In the genomic region with DNA sequence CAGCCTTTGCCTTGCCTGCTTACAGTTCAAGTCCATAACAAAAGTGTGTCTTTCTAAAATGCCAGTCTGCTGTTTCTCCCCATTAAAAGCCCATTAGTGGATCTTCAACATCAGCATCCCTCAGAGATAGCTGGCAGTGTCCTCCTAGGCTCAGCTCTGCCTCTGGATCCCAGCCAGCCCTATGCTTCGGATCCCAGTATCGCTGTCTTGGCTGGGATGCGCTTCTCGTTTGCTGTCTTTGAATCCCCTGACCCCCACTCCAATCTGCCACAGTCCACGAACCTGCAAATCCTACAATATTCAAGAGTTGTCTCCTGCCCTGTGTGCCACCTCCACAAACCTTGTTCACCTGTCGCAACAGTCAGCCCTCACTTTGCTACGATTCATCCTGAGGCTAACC, we compare ENCODE assay signal across 28 mouse cellular contexts. TPM values are rescaled to one million over a fixed set of nuclear protein-coding genes. Genes with fewer than 3 reads are reported as not detected.
DNase-seq lines count a peak whose midpoint lies in the region; ATAC-seq and TF ChIP-seq lines count a peak whose summit lies in the region.
"Had no signal": no experiment of that assay in that cellular context is flagged by ENCODE, and none has a peak within 500 bp of the region (broad histone marks: within the 10 kb centered on the region; RNA-seq: fewer than 3 reads in every experiment).

No protein-coding gene starts in this region.

- H3K4me2 ChIP-seq in lung, embryonic 14.5 days = no peak overlapping the region
- H3K4me2 ChIP-seq: embryonic facial prominence, embryonic 12.5 days; heart, embryonic 11.5 days; hindbrain, embryonic 13.5 days; limb, embryonic 13.5 days; liver, embryonic 11.5 days; midbrain, embryonic 13.5 days; neural tube, embryonic 13.5 days had no signal

- no peaks in the 10 kb centered on the region for H3K4me1 ChIP-seq in lung, embryonic 14.5 days (ENCODE audit: insufficient read depth)
- H3K4me1 ChIP-seq in cerebellum, adult 2 months (ENCODE audit: control insufficient read depth, insufficient read depth, low read length) = peaks cover 50% of the 10 kb centered on the region
- H3K4me1 ChIP-seq: embryonic facial prominence, embryonic 12.5 days; hindbrain, embryonic 13.5 days; limb, embryonic 13.5 days; midbrain, embryonic 13.5 days; neural tube, embryonic 13.5 days had no signal

- H3K4me3 ChIP-seq in lung, embryonic 14.5 days (ENCODE audit: low read depth, low read length) = no peak overlapping the region
- H3K4me3 ChIP-seq in cerebellum, adult 2 months (replicated peaks; ENCODE audit: insufficient read depth, low read depth, low read length) = no peak overlapping the region
- H3K4me3 ChIP-seq: embryonic facial prominence, embryonic 12.5 days; hindbrain, embryonic 13.5 days; limb, embryonic 13.5 days; midbrain, embryonic 13.5 days; neural tube, embryonic 13.5 days had no signal

- no peak for ATAC-seq in lung, embryonic 14.5 days (ENCODE audit: insufficient read depth)
- ATAC-seq in granulocyte monocyte progenitor cell, adult 5-6 weeks (replicated peaks; ENCODE audit: poor library complexity, severe bottlenecking) = no peak
- ATAC-seq: forebrain, embryonic 16.5 days; liver, postnatal 0 days; lung, postnatal 0 days; midbrain, embryonic 13.5 days had no signal

- WGBS in lung, embryonic 14.5 days = 76% methylated on average over 7 of the region's 7 CpGs
- WGBS in cerebellum, adult 2 months = 20% methylated on average over 7 of the region's 7 CpGs

- no peak for TF ChIP-seq POLR2A in cerebellum, adult 2 months (IDR thresholded peaks at IDR 0.05; ENCODE audit: borderline replicate concordance, insufficient read depth, low read length)

- H3K27me3 ChIP-seq in lung, embryonic 14.5 days (ENCODE audit: insufficient read depth, low read length) = no peaks in the 10 kb centered on the region
- no peaks in the 10 kb centered on the region for H3K27me3 ChIP-seq in cerebellum, adult 2 months (ENCODE audit: control insufficient read depth, insufficient read depth, low read length)
- H3K27me3 ChIP-seq: embryonic facial prominence, embryonic 12.5 days; hindbrain, embryonic 13.5 days; limb, embryonic 13.5 days; midbrain, embryonic 13.5 days; neural tube, embryonic 13.5 days had no signal

- no peak overlapping the region for H3K27ac ChIP-seq in lung, embryonic 14.5 days (ENCODE audit: low read depth)
- peak overlapping the region; percentile 88 for H3K27ac ChIP-seq in cerebellum, adult 2 months (ENCODE audit: insufficient read depth, low read length)
- H3K27ac ChIP-seq: embryonic facial prominence, embryonic 12.5 days; hindbrain, embryonic 13.5 days; limb, embryonic 13.5 days; macrophage; midbrain, embryonic 13.5 days; neural tube, embryonic 13.5 days had no signal

- peak; percentile 17 for DNase-seq in lung, embryonic 14.5 days
- DNase-seq in lung, postnatal 10 days = no peak
- peak; percentile 69 to 71 for DNase-seq in cerebellum, adult 2 months
- DNase-seq in cerebellum, postnatal 14 days = peak; percentile 67 to 72
- no peak for DNase-seq in kidney, adult 18-20 months
- DNase-seq: adrenal gland, postnatal 25 days; B cell, adult 2 months; embryo, embryonic 11 days; gastrocnemius, postnatal 10 days; heart, adult 18-20 months; heart, postnatal 36 days; kidney, postnatal 14 days; liver, postnatal 0 days; right cerebral cortex, postnatal 4 days; thymus, adult 2 months; thymus, postnatal 36 days had no signal

- no peak for TF ChIP-seq CTCF in lung, embryonic 14.5 days (IDR thresholded peaks at IDR 0.05; ENCODE audit: low read depth)
- TF ChIP-seq CTCF in cerebellum, adult 2 months (IDR thresholded peaks at IDR 0.05; ENCODE audit: borderline replicate concordance, insufficient read depth, low read depth, low read length) = no peak

- no peaks in the 10 kb centered on the region for H3K36me3 ChIP-seq in lung, embryonic 14.5 days (ENCODE audit: insufficient read depth)
- H3K36me3 ChIP-seq: embryonic facial prominence, embryonic 12.5 days; limb, embryonic 13.5 days had no signal

- no peaks in the 10 kb centered on the region for H3K9me3 ChIP-seq in lung, embryonic 14.5 days (ENCODE audit: low read depth, low read length)
- H3K9me3 ChIP-seq: embryonic facial prominence, embryonic 12.5 days; hindbrain, embryonic 13.5 days; limb, embryonic 13.5 days; midbrain, embryonic 13.5 days; neural tube, embryonic 13.5 days had no signal

- H3K9ac ChIP-seq in lung, embryonic 14.5 days = no peak overlapping the region
- H3K9ac ChIP-seq: embryonic facial prominence, embryonic 12.5 days; hindbrain, embryonic 13.5 days; limb, embryonic 13.5 days; liver, postnatal 0 days; midbrain, embryonic 13.5 days; neural tube, embryonic 13.5 days had no signal

RNA-seq across cellular contexts. Expression of a gene that starts 36.7 kb away (rescaled TPM):
- polyA plus RNA-seq in lung, embryonic 14.5 days (2014; fragmentation: Nextera tagmentation; extraction: Ambion mirVana) = 5.6 and 5.7 TPM in 2 replicates
- 80.8 and 90.8 TPM in 2 replicates for polyA plus RNA-seq in cerebellum, adult 2 months (2012; rRNA removed)
- 104 and 113 TPM in 2 replicates for total RNA-seq in granulocyte monocyte progenitor cell, adult 5-6 weeks (2014; fragmentation: Nextera tagmentation)
- total RNA-seq in granulocyte monocyte progenitor cell, adult 5-6 weeks (2017) = 83.8 and 100 TPM in 2 replicates

RNA-seq across cellular contexts. Expression of a gene that starts 58.2 kb away (rescaled TPM):
- 3.9 and 5.2 TPM in 2 replicates for polyA plus RNA-seq in lung, embryonic 14.5 days (2014; fragmentation: Nextera tagmentation; extraction: Ambion mirVana)
- polyA plus RNA-seq in cerebellum, adult 2 months (2012; rRNA removed) = 34.2 and 36.7 TPM in 2 replicates
- 0.41 TPM in 1 of 2 replicates, not detected in the other for total RNA-seq in granulocyte monocyte progenitor cell, adult 5-6 weeks (2014; fragmentation: Nextera tagmentation)
- total RNA-seq in granulocyte monocyte progenitor cell, adult 5-6 weeks (2017) = 0.09 and 0.21 TPM in 2 replicates
- total RNA-seq: megakaryocyte-erythroid progenitor cell, adult 5-6 weeks had no signal

Comparison
In these comparisons a context has a peak if more than half of its experiments do, and no peak if none do; other contexts are left out.
1. DNase-seq: peak in lung, embryonic 14.5 days (single experiment), cerebellum, adult 2 months (2 of 2) and cerebellum, postnatal 14 days (2 of 2); none in lung, postnatal 10 days (single experiment) and kidney, adult 18-20 months (single experiment).
2. RNA of a gene that starts 36.7 kb away (polyA plus RNA-seq): 80.8 to 90.8 TPM in cerebellum, adult 2 months; 5.6 to 5.7 TPM in lung, embryonic 14.5 days; every median in the first group is over 10 times any median in the second.